Mouse (Mus musculus): Measurements from ENCODE around the gene Uggt1.

DNA sequence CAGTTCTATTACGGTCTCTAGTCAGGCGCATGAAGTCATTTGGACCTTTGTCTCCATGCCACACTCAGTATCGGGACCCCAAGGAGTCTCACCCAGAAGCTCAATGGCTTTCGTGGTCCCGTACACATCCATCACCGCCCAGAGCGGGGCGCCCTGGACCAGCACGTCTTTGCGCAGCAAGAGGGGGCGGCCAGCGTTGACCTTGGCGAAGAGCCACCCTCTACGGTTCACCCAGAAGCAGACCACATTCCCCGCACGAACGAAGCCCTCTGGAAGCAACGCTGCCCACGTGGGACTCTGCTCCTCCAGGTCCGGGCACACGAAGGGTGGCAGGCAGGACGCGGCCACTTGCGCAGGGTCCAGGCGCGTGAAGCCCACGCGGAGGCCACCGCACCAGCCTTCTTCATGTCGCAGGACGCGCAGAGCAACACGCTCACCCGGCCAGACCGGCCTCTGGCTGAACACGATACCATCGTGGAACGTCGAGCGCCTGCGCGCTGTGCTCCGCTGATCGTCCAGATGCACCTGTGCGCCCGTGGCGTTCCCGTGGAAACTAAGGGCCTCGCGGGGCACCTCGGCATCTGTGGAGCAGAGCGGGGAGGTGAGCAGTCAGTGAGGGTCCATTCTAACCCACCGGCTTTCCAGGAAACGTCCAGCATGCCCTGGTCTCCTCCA, 24.7 kb upstream of the Uggt1 start:
- no peak for TF ChIP-seq EP300 (IDR thresholded peaks at IDR 0.05; ENCODE audit: low read depth)
- TF ChIP-seq CTCF (IDR thresholded peaks at IDR 0.05; ENCODE audit: low read depth), result no peak

Measured in heart, postnatal 0 days (tissue).